Mouse (Mus musculus): ENCODE data around the gene Dgki. TPM values are rescaled to one million over a fixed set of nuclear protein-coding genes. Genes with fewer than 3 reads are reported as not detected.

The Dgki gene
- polyA plus RNA-seq, 1 experiment from 2014 or later = 0.27 TPM

DNA sequence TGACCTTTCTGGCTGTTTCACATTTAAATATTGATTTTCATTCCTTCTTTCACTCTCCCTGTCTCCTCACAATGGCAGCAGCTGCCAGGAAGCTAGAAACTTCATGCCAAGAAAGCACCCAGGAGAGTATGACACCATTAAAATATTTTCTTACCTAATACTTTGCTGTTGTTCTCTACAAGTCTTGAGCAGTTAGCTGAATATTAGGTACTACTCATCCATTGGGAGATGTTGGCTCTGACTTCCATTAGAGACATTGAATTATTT is 480.3 kb downstream of the Dgki start:
- no peak overlapping the region for H3K9ac ChIP-seq (ENCODE audit: low read depth, low read length)
- no peaks in the 10 kb centered on the region for H3K36me3 ChIP-seq (ENCODE audit: control insufficient read depth, insufficient read depth, low read length)
- H3K4me1 ChIP-seq (ENCODE audit: control insufficient read depth, insufficient read depth, low read length) = peaks cover 3% of the 10 kb centered on the region; the same call in 1 of the 2 replicates
- no peaks in the 10 kb centered on the region for H3K27me3 ChIP-seq (ENCODE audit: control insufficient read depth, insufficient read depth, low read length)
- H3K4me2 ChIP-seq (replicated peaks; ENCODE audit: low read depth, low read length) = no peak overlapping the region
- ATAC-seq (ENCODE audit: low FRiP score, low TSS enrichment) = no peak
- peak overlapping the region; percentile 59; the same call in 1 of the 2 replicates for H3K27ac ChIP-seq (ENCODE audit: low read depth, low read length)
- no peak overlapping the region for H3K4me3 ChIP-seq (ENCODE audit: low read length)
- H3K9me3 ChIP-seq (ENCODE audit: control insufficient read depth, low read length) = no peaks in the 10 kb centered on the region

GRCm38 (mm10) chr6:36819019-36819783 is 480.8 kb downstream of the Dgki start:
- WGBS = 55% methylated on average over 8 of the region's 8 CpGs
- no peaks in the 10 kb centered on the region for H3K27me3 ChIP-seq (ENCODE audit: control insufficient read depth, insufficient read depth, low read length)
- H3K4me2 ChIP-seq (replicated peaks; ENCODE audit: low read depth, low read length) = no peak overlapping the region
- H3K27ac ChIP-seq (ENCODE audit: low read depth, low read length) = peak overlapping the region; percentile 59; the same call in 1 of the 2 replicates
- H3K4me1 ChIP-seq (ENCODE audit: control insufficient read depth, insufficient read depth, low read length) = peaks cover 3% of the 10 kb centered on the region; the same call in 1 of the 2 replicates
- ATAC-seq (ENCODE audit: low FRiP score, low TSS enrichment) = peak; percentile 73; the same call in 1 of the 2 replicates
- H3K36me3 ChIP-seq (ENCODE audit: control insufficient read depth, insufficient read depth, low read length) = no peaks in the 10 kb centered on the region
- no peaks in the 10 kb centered on the region for H3K9me3 ChIP-seq (ENCODE audit: control insufficient read depth, low read length)
- no peak overlapping the region for H3K9ac ChIP-seq (ENCODE audit: low read depth, low read length)
- H3K4me3 ChIP-seq (ENCODE audit: low read length) = no peak overlapping the region

GRCm38 (mm10) chr6:36818281-36819018 is 481.5 kb downstream of the Dgki start:
- Histone ChIP-seq H3K36me3 (ENCODE audit: control insufficient read depth, insufficient read depth, low read length) (no peaks in the 10 kb centered on the region), H3K27me3 (ENCODE audit: control insufficient read depth, insufficient read depth, low read length) (no peaks in the 10 kb centered on the region), H3K4me2 (replicated peaks; ENCODE audit: low read depth, low read length) (no peak overlapping the region), H3K4me1 (ENCODE audit: control insufficient read depth, insufficient read depth, low read length) (peaks cover 3% of the 10 kb centered on the region; the same call in 1 of the 2 replicates), H3K9ac (ENCODE audit: low read depth, low read length) (no peak overlapping the region), H3K9me3 (ENCODE audit: control insufficient read depth, low read length) (no peaks in the 10 kb centered on the region), H3K4me3 (ENCODE audit: low read length) (no peak overlapping the region), H3K27ac (ENCODE audit: low read depth, low read length) (peak overlapping the region; percentile 56; the same call in 1 of the 2 replicates)
- WGBS = 35% methylated on average over 4 of the region's 4 CpGs
- peak; percentile 69; the same call in 1 of the 2 replicates for ATAC-seq (ENCODE audit: low FRiP score, low TSS enrichment)

DNA sequence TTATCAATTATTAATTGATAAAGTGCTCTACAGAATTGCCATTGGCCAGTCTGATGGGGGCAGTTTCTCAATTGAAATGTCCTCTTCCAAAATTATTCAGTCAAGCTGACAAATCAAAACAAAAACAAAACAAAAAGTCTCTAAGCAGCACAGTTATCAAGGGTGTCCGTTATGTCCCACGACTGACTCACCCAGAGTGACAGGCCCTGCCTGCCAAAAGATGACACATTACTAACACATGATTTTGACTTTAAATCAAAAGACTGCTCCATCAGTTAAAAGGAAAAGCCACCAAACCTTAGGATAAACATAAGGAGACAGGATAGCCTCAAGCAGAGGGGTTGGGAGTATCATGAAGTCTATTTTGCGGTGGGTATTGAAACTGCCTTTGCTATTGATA is 483.3 kb downstream of the Dgki start:
- no peak for ATAC-seq (ENCODE audit: low FRiP score, low TSS enrichment)
- 92% methylated on average over 3 of the region's 3 CpGs for WGBS
- Histone ChIP-seq H3K9ac (ENCODE audit: low read depth, low read length) (no peak overlapping the region), H3K4me3 (ENCODE audit: low read length) (no peak overlapping the region), H3K27me3 (ENCODE audit: control insufficient read depth, insufficient read depth, low read length) (no peaks in the 10 kb centered on the region), H3K36me3 (ENCODE audit: control insufficient read depth, insufficient read depth, low read length) (no peaks in the 10 kb centered on the region), H3K4me2 (replicated peaks; ENCODE audit: low read depth, low read length) (no peak overlapping the region), H3K4me1 (ENCODE audit: control insufficient read depth, insufficient read depth, low read length) (peaks cover 3% of the 10 kb centered on the region; the same call in 1 of the 2 replicates), H3K9me3 (ENCODE audit: control insufficient read depth, low read length) (no peaks in the 10 kb centered on the region), H3K27ac (ENCODE audit: low read depth, low read length) (no peak overlapping the region)

- H3K27ac ChIP-seq (ENCODE audit: low read depth, low read length) = no peak overlapping the region
- H3K4me3 ChIP-seq (ENCODE audit: low read length) = no peak overlapping the region
- no peaks in the 10 kb centered on the region for H3K27me3 ChIP-seq (ENCODE audit: control insufficient read depth, insufficient read depth, low read length)
- H3K9ac ChIP-seq (ENCODE audit: low read depth, low read length) = no peak overlapping the region
- no peaks in the 10 kb centered on the region for H3K36me3 ChIP-seq (ENCODE audit: control insufficient read depth, insufficient read depth, low read length)
- 77% methylated on average over 2 of the region's 2 CpGs for WGBS
- peaks cover 4% of the 10 kb centered on the region; the same call in 1 of the 2 replicates for H3K4me1 ChIP-seq (ENCODE audit: control insufficient read depth, insufficient read depth, low read length)
- no peaks in the 10 kb centered on the region for H3K9me3 ChIP-seq (ENCODE audit: control insufficient read depth, low read length)
- no peak for ATAC-seq (ENCODE audit: low FRiP score, low TSS enrichment)
- H3K4me2 ChIP-seq (replicated peaks; ENCODE audit: low read depth, low read length) = no peak overlapping the region
These were observed 484.0 kb downstream of the Dgki start for GRCm38 (mm10) chr6:36815992-36816391.

DNA sequence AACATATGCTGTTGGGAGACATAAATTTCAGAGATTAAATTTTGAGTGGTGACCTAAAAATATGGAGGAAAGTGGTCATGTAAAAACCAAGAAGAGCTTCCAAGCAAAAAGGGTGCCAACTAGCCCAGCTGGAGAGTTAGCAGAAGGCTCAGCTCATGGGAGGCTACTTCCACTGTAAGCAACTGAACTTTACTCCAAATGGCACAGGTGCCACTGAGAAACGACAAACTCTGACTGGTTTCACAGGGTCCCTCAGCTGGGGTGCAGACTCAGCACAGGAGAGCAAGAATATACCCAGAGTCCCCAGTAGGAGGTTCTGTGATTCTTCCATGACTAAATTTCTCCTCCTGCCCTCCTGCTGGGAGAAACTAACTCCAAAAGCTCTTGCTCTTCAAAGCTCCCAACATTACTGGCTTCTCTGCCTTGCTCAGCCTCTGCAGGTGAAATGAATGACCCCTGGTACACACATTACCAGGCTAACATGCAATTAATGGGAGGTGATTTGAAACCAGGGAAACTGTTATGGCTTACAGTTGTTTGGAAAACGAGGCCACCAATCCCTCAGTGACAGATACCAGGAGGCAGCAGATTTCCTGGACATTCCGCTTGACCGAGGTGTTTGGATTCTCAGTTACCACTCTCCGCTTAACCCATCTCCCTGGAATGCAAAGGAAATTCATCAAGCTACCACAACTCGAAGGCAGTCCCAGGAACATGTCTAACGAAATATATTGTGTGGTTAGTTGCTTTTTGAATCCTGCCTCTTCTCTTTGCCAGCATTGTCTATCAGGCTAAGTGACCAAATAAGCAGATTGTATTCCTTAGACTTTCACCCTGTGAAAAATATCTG is 487.1 kb downstream of the Dgki start:
- WGBS = 49% methylated on average over 7 of the region's 7 CpGs
- Histone ChIP-seq H3K9me3 (ENCODE audit: control insufficient read depth, low read length) (no peaks in the 10 kb centered on the region), H3K4me3 (ENCODE audit: low read length) (no peak overlapping the region), H3K27ac (ENCODE audit: low read depth, low read length) (no peak overlapping the region), H3K27me3 (ENCODE audit: control insufficient read depth, insufficient read depth, low read length) (no peaks in the 10 kb centered on the region), H3K9ac (ENCODE audit: low read depth, low read length) (no peak overlapping the region), H3K4me2 (replicated peaks; ENCODE audit: low read depth, low read length) (no peak overlapping the region), H3K36me3 (ENCODE audit: control insufficient read depth, insufficient read depth, low read length) (no peaks in the 10 kb centered on the region), H3K4me1 (ENCODE audit: control insufficient read depth, insufficient read depth, low read length) (peaks cover 11% of the 10 kb centered on the region; the same call in 1 of the 2 replicates)
- no peak for ATAC-seq (ENCODE audit: low FRiP score, low TSS enrichment)

GRCm38 (mm10) chr6:36810448-36810847 is 489.5 kb downstream of the Dgki start:
- peak overlapping the region; percentile 56 for H3K4me2 ChIP-seq (replicated peaks; ENCODE audit: low read depth, low read length)
- peaks cover 12% of the 10 kb centered on the region; the same call in 1 of the 2 replicates for H3K36me3 ChIP-seq (ENCODE audit: control insufficient read depth, insufficient read depth, low read length)
- no peak for ATAC-seq (ENCODE audit: low FRiP score, low TSS enrichment)
- WGBS = 22% methylated on average over 5 of the region's 5 CpGs
- peak overlapping the region; percentile 63 for H3K4me3 ChIP-seq (ENCODE audit: low read length)
- H3K27me3 ChIP-seq (ENCODE audit: control insufficient read depth, insufficient read depth, low read length) = no peaks in the 10 kb centered on the region
- peak overlapping the region; percentile 75; the same call in 1 of the 2 replicates for H3K9ac ChIP-seq (ENCODE audit: low read depth, low read length)
- 0 out of 2 replicates have a peak, but pooled peaks cover 12% of the 10 kb centered on the region for H3K4me1 ChIP-seq (ENCODE audit: control insufficient read depth, insufficient read depth, low read length)
- H3K9me3 ChIP-seq (ENCODE audit: control insufficient read depth, low read length) = no peaks in the 10 kb centered on the region
- H3K27ac ChIP-seq (ENCODE audit: low read depth, low read length) = 0 out of 2 replicates have a peak overlapping the region, but pooled peaks have one; percentile 82

- Histone ChIP-seq H3K4me3 (ENCODE audit: low read length) (peak within 1 kb of the TSS; percentile 63), H3K36me3 (ENCODE audit: control insufficient read depth, insufficient read depth, low read length) (peaks cover 12% of the 10 kb centered on the region; the same call in 1 of the 2 replicates), H3K9ac (ENCODE audit: low read depth, low read length) (peak within 1 kb of the TSS; percentile 75), H3K27ac (ENCODE audit: low read depth, low read length) (peak within 1 kb of the TSS; percentile 82), H3K27me3 (ENCODE audit: control insufficient read depth, insufficient read depth, low read length) (no peaks in the 10 kb centered on the region), H3K9me3 (ENCODE audit: control insufficient read depth, low read length) (no peaks in the 10 kb centered on the region), H3K4me2 (replicated peaks; ENCODE audit: low read depth, low read length) (peak within 1 kb of the TSS; percentile 56), H3K4me1 (ENCODE audit: control insufficient read depth, insufficient read depth, low read length) (0 out of 2 replicates have a peak, but pooled peaks cover 12% of the 10 kb centered on the region)
- under 1% methylated on average over 15 of the region's 15 CpGs for WGBS
- ATAC-seq (ENCODE audit: low FRiP score, low TSS enrichment) = peak; percentile 85
These were observed 490.2 kb downstream of the Dgki start, which contains the start of gene Ptn for GRCm38 (mm10) chr6:36809747-36810285. Ptn (minus strand) TSS chr6:36810220.
